Comparison of ENCODE assay signal across 14 mouse cellular contexts in genomic region chr7:100228957-100229356, GRCm38 (mm10). TPM values are rescaled to one million over a fixed set of nuclear protein-coding genes. Genes with fewer than 3 reads are reported as not detected.
DNase-seq lines count a peak whose midpoint lies in the region; ATAC-seq and TF ChIP-seq lines count a peak whose summit lies in the region.
"Had no signal": no experiment of that assay in that cellular context is flagged by ENCODE, and none has a peak within 500 bp of the region (broad histone marks: within the 10 kb centered on the region; RNA-seq: fewer than 3 reads in every experiment).

No protein-coding gene starts in this region.

- H3K27ac ChIP-seq in lung, embryonic 14.5 days (ENCODE audit: low read depth) = no peak overlapping the region
- H3K27ac ChIP-seq in lung, postnatal 0 days (ENCODE audit: low read length) = no peak overlapping the region
- peak overlapping the region; percentile 88 for H3K27ac ChIP-seq in hindbrain, embryonic 15.5 days (replicated peaks)
- H3K27ac ChIP-seq: embryonic facial prominence, embryonic 15.5 days had no signal

- ATAC-seq in CD4-positive, CD25-positive, alpha-beta regulatory T cell, adult 4 months = no peak
- no peak for ATAC-seq in lung, embryonic 14.5 days (ENCODE audit: insufficient read depth)
- ATAC-seq in lung, postnatal 0 days = no peak
- ATAC-seq in hindbrain, embryonic 15.5 days (ENCODE audit: low FRiP score, low read depth) = no peak

- H3K36me3 ChIP-seq in lung, embryonic 14.5 days (ENCODE audit: insufficient read depth) = no peaks in the 10 kb centered on the region
- H3K36me3 ChIP-seq in lung, postnatal 0 days (ENCODE audit: insufficient read depth, low read length) = no peaks in the 10 kb centered on the region
- H3K36me3 ChIP-seq in hindbrain, embryonic 15.5 days = no peaks in the 10 kb centered on the region
- H3K36me3 ChIP-seq: embryonic facial prominence, embryonic 15.5 days had no signal

- WGBS in lung, embryonic 14.5 days = 52% methylated on average over 3 of the region's 3 CpGs
- 68% methylated on average over 3 of the region's 3 CpGs for WGBS in lung, postnatal 0 days
- WGBS in hindbrain, embryonic 15.5 days = 62% methylated on average over 3 of the region's 3 CpGs

- peak; percentile 34 for DNase-seq in CD4-positive, CD25-positive, alpha-beta regulatory T cell, adult 2 months (ENCODE audit: low read depth, low spot score)
- DNase-seq in lung, embryonic 14.5 days = no peak
- DNase-seq in lung, postnatal 0 days (ENCODE audit: low spot score) = no peak
- DNase-seq in naive thymus-derived CD4-positive, alpha-beta T cell, adult 2 months (ENCODE audit: low read depth) = peak; percentile 31
- DNase-seq in adrenal gland, adult 18-20 months (ENCODE audit: low spot score in 2 of 2) = no peak
- DNase-seq in frontal cortex, postnatal 25 days (ENCODE audit: low spot score in 2 of 2) = no peak
- DNase-seq: heart, postnatal 4 days; right cerebral cortex, adult 18-20 months; thymus, postnatal 14 days had no signal

- H3K4me1 ChIP-seq in lung, embryonic 14.5 days (ENCODE audit: insufficient read depth) = no peaks in the 10 kb centered on the region
- H3K4me1 ChIP-seq in lung, postnatal 0 days (ENCODE audit: insufficient read depth, low read depth, low read length) = no peaks in the 10 kb centered on the region
- peaks cover 19% of the 10 kb centered on the region for H3K4me1 ChIP-seq in hindbrain, embryonic 15.5 days (replicated peaks)

- no peaks in the 10 kb centered on the region for H3K27me3 ChIP-seq in lung, embryonic 14.5 days (ENCODE audit: insufficient read depth, low read length)
- no peaks in the 10 kb centered on the region for H3K27me3 ChIP-seq in lung, postnatal 0 days (replicated peaks; ENCODE audit: insufficient read depth, low read length)
- H3K27me3 ChIP-seq in hindbrain, embryonic 15.5 days = no peaks in the 10 kb centered on the region
- H3K27me3 ChIP-seq: embryonic facial prominence, embryonic 15.5 days had no signal

- peak overlapping the region; percentile 98 for H3K4me2 ChIP-seq in lung, embryonic 14.5 days
- no peak overlapping the region for H3K4me2 ChIP-seq in lung, postnatal 0 days (replicated peaks; ENCODE audit: low read depth, low read length)
- peak overlapping the region; percentile 78 for H3K4me2 ChIP-seq in hindbrain, embryonic 15.5 days

- TF ChIP-seq CTCF in lung, embryonic 14.5 days (IDR thresholded peaks at IDR 0.05; ENCODE audit: low read depth) = no peak
- TF ChIP-seq CTCF in lung, postnatal 0 days (IDR thresholded peaks at IDR 0.05) = no peak

- H3K9ac ChIP-seq in lung, embryonic 14.5 days = no peak overlapping the region
- no peak overlapping the region for H3K9ac ChIP-seq in lung, postnatal 0 days (replicated peaks; ENCODE audit: low read depth)
- peak overlapping the region; percentile 89; the same call in 1 of the 2 replicates for H3K9ac ChIP-seq in hindbrain, embryonic 15.5 days

- H3K4me3 ChIP-seq in lung, embryonic 14.5 days (ENCODE audit: low read depth, low read length) = 0 out of 2 replicates have a peak overlapping the region, but pooled peaks have one; percentile 63
- no peak overlapping the region for H3K4me3 ChIP-seq in lung, postnatal 0 days (ENCODE audit: low read depth, low read length)
- H3K4me3 ChIP-seq in hindbrain, embryonic 15.5 days = peak overlapping the region; percentile 80

- H3K9me3 ChIP-seq in lung, embryonic 14.5 days (ENCODE audit: low read depth, low read length) = no peaks in the 10 kb centered on the region
- no peaks in the 10 kb centered on the region for H3K9me3 ChIP-seq in lung, postnatal 0 days (ENCODE audit: low read length)
- H3K9me3 ChIP-seq in hindbrain, embryonic 15.5 days = no peaks in the 10 kb centered on the region
- H3K9me3 ChIP-seq: embryonic facial prominence, embryonic 15.5 days had no signal

- no peak for TF ChIP-seq EP300 in lung, postnatal 0 days (IDR thresholded peaks at IDR 0.05)

RNA-seq across cellular contexts. Expression of gene Pgm2l1, which starts 1.8 kb away (rescaled TPM):
- 1 to 10 TPM; 4.9 to 5.1 TPM for polyA plus RNA-seq in CD4-positive, CD25-positive, alpha-beta regulatory T cell, adult 4 months (2017; shearing (Covaris generic))
- 2.2 and 2.6 TPM in 2 replicates for polyA plus RNA-seq in lung, embryonic 14.5 days (2014; fragmentation: Nextera tagmentation; extraction: Ambion mirVana)
- 2.0 and 2.1 TPM in 2 replicates for polyA plus RNA-seq in lung, postnatal 0 days (2015; fragmentation: Nextera tagmentation; extraction: Ambion mirVana)
- 24.8 and 27.2 TPM in 2 replicates for polyA plus RNA-seq in hindbrain, embryonic 15.5 days (2015; fragmentation: Nextera tagmentation; extraction: Ambion mirVana)
- 1 to 10 TPM; 3.5 to 4.5 TPM for total RNA-seq in adrenal gland, adult 18-20 months (2021)

RNA-seq across cellular contexts. Expression of gene Kcne3, which starts 52.7 kb away (rescaled TPM):
- polyA plus RNA-seq in CD4-positive, CD25-positive, alpha-beta regulatory T cell, adult 4 months (2017; shearing (Covaris generic)) = not detected
- 1.8 and 2.2 TPM in 2 replicates for polyA plus RNA-seq in lung, embryonic 14.5 days (2014; fragmentation: Nextera tagmentation; extraction: Ambion mirVana)
- polyA plus RNA-seq in lung, postnatal 0 days (2015; fragmentation: Nextera tagmentation; extraction: Ambion mirVana) = 3.3 and 4.9 TPM in 2 replicates
- 0.82 and 0.90 TPM in 2 replicates for polyA plus RNA-seq in hindbrain, embryonic 15.5 days (2015; fragmentation: Nextera tagmentation; extraction: Ambion mirVana)
- total RNA-seq in adrenal gland, adult 18-20 months (2021) = 1 to 10 TPM in 1 of 2 experiments, under 1 TPM in 1; 0.56 to 1.1 TPM
- polyA plus RNA-seq: activated CD4-positive, CD25-positive, alpha-beta regulatory T cell, adult 4 months had no signal

RNA-seq across cellular contexts. Expression of gene P4ha3, which starts 56.4 kb away (rescaled TPM):
- polyA plus RNA-seq in CD4-positive, CD25-positive, alpha-beta regulatory T cell, adult 4 months (2017; shearing (Covaris generic)) = not detected
- 21.2 and 22.0 TPM in 2 replicates for polyA plus RNA-seq in lung, embryonic 14.5 days (2014; fragmentation: Nextera tagmentation; extraction: Ambion mirVana)
- polyA plus RNA-seq in lung, postnatal 0 days (2015; fragmentation: Nextera tagmentation; extraction: Ambion mirVana) = 1.8 and 2.4 TPM in 2 replicates
- polyA plus RNA-seq in hindbrain, embryonic 15.5 days (2015; fragmentation: Nextera tagmentation; extraction: Ambion mirVana) = 7.3 and 10.8 TPM in 2 replicates
- total RNA-seq in adrenal gland, adult 18-20 months (2021) = under 1 TPM; 0.27 to 0.38 TPM
- total RNA-seq: liver, adult 2 months had no signal

Comparison
In these comparisons a context has a peak if more than half of its experiments do, and no peak if none do; other contexts are left out.
1. DNase-seq: peak in CD4-positive, CD25-positive, alpha-beta regulatory T cell, adult 2 months (single experiment) and naive thymus-derived CD4-positive, alpha-beta T cell, adult 2 months (single experiment); none in lung, embryonic 14.5 days (single experiment), lung, postnatal 0 days (single experiment), adrenal gland, adult 18-20 months (0 of 2) and frontal cortex, postnatal 25 days (0 of 2).